Mouse (Mus musculus): ENCODE data around the gene Espl1. TPM values are rescaled to one million over a fixed set of nuclear protein-coding genes. Genes with fewer than 3 reads are reported as not detected.
A peak's percentile ranks its signal among the peaks of the same experiment; 100 is the strongest.

Espl1 gene
- polyA plus RNA-seq, 1 experiment from 2014 or later: 2.8 TPM

DNA sequence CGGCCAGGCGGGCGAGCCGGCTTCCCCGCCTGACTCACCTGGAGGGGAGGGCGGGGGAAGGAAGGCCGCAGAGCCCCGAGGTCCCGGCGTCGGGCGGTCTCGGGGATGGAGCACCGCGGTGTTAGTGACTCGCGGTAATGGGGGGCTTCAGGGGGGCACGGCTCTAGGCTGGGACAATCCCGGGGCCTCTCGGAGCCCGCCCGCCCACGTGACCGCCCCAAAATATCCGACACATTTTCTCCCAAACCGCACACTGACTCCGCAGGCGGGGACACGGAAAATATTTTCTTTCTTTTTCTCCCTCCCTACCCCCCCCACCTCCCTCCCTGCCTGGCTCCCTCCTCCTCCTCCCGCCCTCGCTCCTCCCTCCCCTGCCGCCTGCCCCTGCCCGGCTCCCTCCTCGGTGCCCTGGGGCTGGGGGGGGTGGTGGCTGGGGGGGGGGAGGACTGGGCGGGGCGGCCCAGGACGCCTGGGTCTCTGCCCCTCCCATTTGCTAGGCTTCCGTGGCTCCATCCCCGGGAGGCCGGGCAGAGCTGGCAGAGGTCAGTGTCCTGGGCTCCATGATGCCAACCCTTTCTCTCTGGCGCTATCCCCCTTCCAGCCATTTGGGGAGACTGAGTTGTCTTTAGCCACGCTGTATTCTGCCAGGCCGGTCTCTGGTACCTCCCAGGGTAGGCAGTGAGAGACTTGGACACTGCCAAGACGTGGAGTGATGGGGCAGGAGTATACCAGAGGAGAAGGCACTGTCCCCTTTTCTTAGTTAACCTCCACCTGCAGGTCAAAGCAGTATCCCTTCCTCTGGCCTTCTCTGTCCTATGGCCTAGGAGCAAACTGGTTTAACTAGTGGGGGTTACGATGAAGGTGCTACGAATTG is 38.6 kb upstream of the Espl1 start, which contains the start of gene Rarg:
Gene Rarg (minus strand): TSS at position 316 of the 874 bp plus-strand sequence.
- peak within 1 kb of the TSS; percentile 97 for H3K4me2 ChIP-seq
- peaks cover 25% of the 10 kb centered on the region for H3K27me3 ChIP-seq (replicated peaks)
- H3K27ac ChIP-seq (replicated peaks): peak within 1 kb of the TSS; percentile 37; the same call in 1 of the 2 replicates
- ATAC-seq (ENCODE audit: low FRiP score): peak; percentile 39
- H3K9ac ChIP-seq (replicated peaks): peak within 1 kb of the TSS; percentile 60
- peak within 1 kb of the TSS; percentile 55 for H3K4me3 ChIP-seq (replicated peaks)
- no peaks in the 10 kb centered on the region for H3K9me3 ChIP-seq (replicated peaks)
- 1% methylated on average over 40 of the region's 46 CpGs for WGBS
- H3K4me1 ChIP-seq: peaks cover 26% of the 10 kb centered on the region
- no peaks in the 10 kb centered on the region for H3K36me3 ChIP-seq

DNA sequence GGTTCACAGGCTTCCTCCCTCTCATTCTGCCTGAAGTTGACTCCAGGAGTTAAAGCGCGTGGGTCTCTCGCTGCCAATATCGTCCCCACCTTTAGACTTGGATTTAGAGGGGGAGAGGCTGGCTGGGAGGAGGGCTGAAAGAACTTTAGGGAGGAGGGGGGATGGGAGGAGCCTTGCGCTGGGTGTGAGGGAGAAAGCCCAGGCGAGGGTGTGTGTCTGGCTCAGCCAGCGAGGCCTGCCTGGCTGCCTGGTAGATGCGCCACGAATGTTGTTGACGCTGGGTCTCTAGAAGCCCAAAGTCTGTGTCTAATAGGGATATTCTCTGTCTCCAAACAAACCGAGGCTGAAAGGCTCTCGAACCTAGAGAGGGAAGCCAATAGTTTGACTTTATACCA is 38.0 kb upstream of the Espl1 start:
- Histone ChIP-seq H3K4me3 (replicated peaks) (peak overlapping the region; percentile 55), H3K27me3 (replicated peaks) (peaks cover 24% of the 10 kb centered on the region), H3K9ac (replicated peaks) (no peak overlapping the region; the same call in 1 of the 2 replicates), H3K27ac (replicated peaks) (no peak overlapping the region; the same call in 1 of the 2 replicates), H3K4me1 (peaks cover 26% of the 10 kb centered on the region), H3K9me3 (replicated peaks) (no peaks in the 10 kb centered on the region), H3K4me2 (peak overlapping the region; percentile 97), H3K36me3 (no peaks in the 10 kb centered on the region)
- 0 out of 2 replicates have a peak, but pooled peaks have one; percentile 18 for ATAC-seq (ENCODE audit: low FRiP score)
- 12% methylated on average over 12 of the region's 12 CpGs for WGBS

DNA sequence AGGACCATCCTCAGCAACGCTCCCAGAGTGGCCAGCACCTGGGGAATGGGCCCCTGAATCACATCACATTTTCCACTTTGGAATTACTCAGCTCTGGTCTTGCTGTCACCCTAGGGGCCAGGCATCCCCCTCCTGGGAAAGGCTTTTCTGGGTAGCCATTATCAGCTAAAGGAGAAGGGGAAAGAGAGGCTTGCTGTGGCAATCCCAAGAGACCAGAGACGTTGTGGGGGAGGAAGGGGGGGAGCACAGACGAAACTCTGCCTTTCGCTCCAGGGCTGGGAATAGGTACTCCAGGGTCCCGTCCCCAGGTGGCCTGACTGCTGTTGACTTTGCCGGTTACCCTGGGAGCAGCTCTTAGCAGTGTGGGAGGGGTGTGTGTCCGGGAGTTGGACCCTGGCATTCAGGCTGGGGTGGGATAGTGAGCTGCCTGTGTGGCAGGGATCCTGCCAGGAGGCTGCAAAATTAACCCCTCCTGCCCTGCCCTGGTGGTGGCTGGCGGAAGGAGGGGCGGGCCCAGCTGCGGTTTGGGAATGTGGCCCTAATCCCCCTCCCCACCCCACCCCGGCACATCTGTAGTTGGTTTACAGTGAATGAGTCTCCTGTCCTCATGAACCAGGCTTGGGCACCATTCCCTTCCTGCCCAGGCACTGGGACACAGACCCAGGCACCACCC is 37.3 kb upstream of the Espl1 start:
- Histone ChIP-seq H3K4me2 (peak overlapping the region; percentile 97), H3K36me3 (no peaks in the 10 kb centered on the region), H3K9ac (replicated peaks) (no peak overlapping the region), H3K4me3 (replicated peaks) (no peak overlapping the region), H3K4me1 (peaks cover 26% of the 10 kb centered on the region), H3K27me3 (replicated peaks) (peaks cover 24% of the 10 kb centered on the region), H3K27ac (replicated peaks) (no peak overlapping the region; the same call in 1 of the 2 replicates), H3K9me3 (replicated peaks) (no peaks in the 10 kb centered on the region)
- 21% methylated on average over 11 of the region's 11 CpGs for WGBS
- no peak for ATAC-seq (ENCODE audit: low FRiP score)

DNA sequence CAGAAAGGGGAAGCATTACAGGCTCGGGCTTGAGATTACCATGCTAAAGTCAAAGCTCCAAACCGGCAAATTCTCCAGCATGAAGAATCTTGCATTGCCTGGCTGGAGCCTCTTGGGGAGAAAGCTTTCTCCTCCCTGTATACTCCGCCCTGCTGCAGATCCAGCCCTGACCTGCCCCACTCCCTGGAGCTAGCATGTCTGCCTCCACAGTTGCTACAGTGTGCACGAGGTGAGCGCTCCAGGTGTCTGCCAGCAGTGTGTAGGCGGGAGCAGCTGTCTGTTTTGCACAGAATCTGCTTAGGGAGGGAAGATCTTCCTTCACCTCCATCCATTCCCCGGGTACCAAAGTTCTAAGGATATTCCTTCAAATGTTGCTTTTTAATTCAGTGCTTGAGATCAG is 33.5 kb upstream of the Espl1 start:
- peaks cover 14% of the 10 kb centered on the region for H3K4me1 ChIP-seq
- H3K27ac ChIP-seq (replicated peaks): no peak overlapping the region
- no peak overlapping the region for H3K4me3 ChIP-seq (replicated peaks)
- no peak overlapping the region for H3K9ac ChIP-seq (replicated peaks)
- peaks cover 15% of the 10 kb centered on the region for H3K27me3 ChIP-seq (replicated peaks)
- no peak for ATAC-seq (ENCODE audit: low FRiP score)
- 64% methylated on average over 7 of the region's 7 CpGs for WGBS
- H3K4me2 ChIP-seq: no peak overlapping the region
- no peaks in the 10 kb centered on the region for H3K36me3 ChIP-seq
- no peaks in the 10 kb centered on the region for H3K9me3 ChIP-seq (replicated peaks)

DNA sequence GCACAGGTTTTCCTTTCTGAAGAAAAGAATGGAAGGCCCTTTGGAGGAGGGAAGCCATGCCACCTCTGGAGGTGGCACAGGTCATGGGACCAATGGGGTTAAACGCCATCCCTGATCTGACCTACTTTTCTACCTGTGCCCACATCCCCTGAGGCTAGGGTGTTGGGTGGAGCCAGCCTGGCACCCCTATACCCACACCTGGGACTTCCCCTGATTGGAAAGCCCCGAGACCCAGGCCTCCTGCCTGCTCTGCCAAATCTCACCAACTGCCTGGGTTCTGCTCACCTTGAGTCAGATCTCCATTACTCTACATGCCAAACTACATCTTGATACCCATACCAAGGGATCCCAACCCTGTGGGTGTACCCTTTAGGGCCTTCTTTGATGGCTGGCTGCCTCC is 33.0 kb upstream of the Espl1 start:
- Histone ChIP-seq H3K36me3 (no peaks in the 10 kb centered on the region), H3K9me3 (replicated peaks) (no peaks in the 10 kb centered on the region), H3K4me1 (peaks cover 9% of the 10 kb centered on the region), H3K27me3 (replicated peaks) (peaks cover 12% of the 10 kb centered on the region), H3K4me3 (replicated peaks) (no peak overlapping the region), H3K9ac (replicated peaks) (no peak overlapping the region), H3K27ac (replicated peaks) (no peak overlapping the region), H3K4me2 (no peak overlapping the region)
- no peak for ATAC-seq (ENCODE audit: low FRiP score)
- WGBS: 88% methylated on average over 2 of the region's 2 CpGs

DNA sequence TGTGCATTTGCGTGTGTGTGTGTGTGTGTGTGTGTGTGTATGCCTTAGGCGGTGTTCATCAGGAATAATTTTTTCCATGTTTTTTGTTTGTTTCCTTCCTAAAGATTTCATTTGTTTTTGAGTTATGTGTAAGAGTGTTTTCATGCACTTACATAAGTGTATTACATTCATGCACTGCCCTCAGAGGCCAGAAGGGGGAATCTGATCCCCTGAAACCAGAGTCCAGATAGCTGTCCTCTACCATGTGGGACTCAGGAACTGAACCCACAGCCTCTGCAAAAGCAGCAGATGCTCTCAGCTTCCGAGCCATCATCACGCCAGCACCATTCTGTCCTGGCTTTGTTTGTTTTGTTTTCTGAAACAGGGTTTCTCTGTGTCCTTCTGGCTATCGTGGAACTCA is 30.5 kb upstream of the Espl1 start:
- WGBS: 94% methylated on average over 5 of the region's 5 CpGs
- H3K4me3 ChIP-seq (replicated peaks): no peak overlapping the region
- no peaks in the 10 kb centered on the region for H3K36me3 ChIP-seq
- H3K9me3 ChIP-seq (replicated peaks): no peaks in the 10 kb centered on the region
- H3K9ac ChIP-seq (replicated peaks): no peak overlapping the region
- peaks cover 1% of the 10 kb centered on the region; the same call in 1 of the 2 replicates for H3K4me1 ChIP-seq
- peaks cover 9% of the 10 kb centered on the region for H3K27me3 ChIP-seq (replicated peaks)
- no peak for ATAC-seq (ENCODE audit: low FRiP score)
- H3K4me2 ChIP-seq: no peak overlapping the region
- no peak overlapping the region for H3K27ac ChIP-seq (replicated peaks)

DNA sequence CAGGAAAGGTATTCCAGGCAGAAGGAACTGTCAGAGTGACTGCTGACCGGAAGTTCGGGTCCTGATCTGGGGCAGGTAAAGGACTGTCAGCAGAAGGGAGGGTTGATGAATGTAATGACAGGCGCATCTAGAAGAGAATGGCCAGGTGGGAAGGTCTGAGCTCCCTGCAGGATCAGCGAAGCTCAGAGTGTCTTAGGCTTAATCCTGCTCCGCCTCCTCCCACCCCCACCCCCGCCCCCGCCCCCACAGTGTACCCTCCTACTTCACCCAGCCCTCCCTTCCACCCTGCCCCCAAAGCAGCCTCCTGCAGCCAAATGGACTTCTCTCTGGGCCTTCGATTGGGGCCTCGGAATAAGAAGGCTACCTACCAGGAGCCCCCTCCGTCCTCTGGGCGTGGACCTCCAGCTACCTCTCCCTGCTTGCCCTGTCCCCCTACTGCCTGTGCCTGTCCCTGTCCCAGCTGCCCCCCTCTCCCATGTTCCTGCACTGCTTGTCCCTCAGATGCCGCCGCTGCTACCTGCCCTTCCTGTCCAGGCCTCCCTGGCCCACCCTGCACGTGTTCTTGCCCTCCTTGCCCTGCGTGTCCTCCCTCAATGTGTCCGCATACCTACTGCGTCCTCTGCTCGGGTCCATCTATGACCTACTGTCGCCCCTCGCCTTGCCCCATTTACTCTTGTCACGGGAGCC is 25.6 kb upstream of the Espl1 start, which contains the start of gene Gm9918:
Gene Gm9918 (plus strand): TSS at position 290 of the 687 bp plus-strand sequence.
- Histone ChIP-seq H3K36me3 (no peaks in the 10 kb centered on the region), H3K4me2 (peak within 1 kb of the TSS; percentile 33), H3K27ac (replicated peaks) (no peak within 1 kb of the TSS), H3K4me3 (replicated peaks) (no peak within 1 kb of the TSS), H3K9me3 (replicated peaks) (no peaks in the 10 kb centered on the region), H3K9ac (replicated peaks) (no peak within 1 kb of the TSS; the same call in 1 of the 2 replicates), H3K27me3 (replicated peaks) (peaks cover 16% of the 10 kb centered on the region), H3K4me1 (peaks cover 5% of the 10 kb centered on the region; the same call in 1 of the 2 replicates)
- no peak for ATAC-seq (ENCODE audit: low FRiP score)
- WGBS: 14% methylated on average over 21 of the region's 21 CpGs

DNA sequence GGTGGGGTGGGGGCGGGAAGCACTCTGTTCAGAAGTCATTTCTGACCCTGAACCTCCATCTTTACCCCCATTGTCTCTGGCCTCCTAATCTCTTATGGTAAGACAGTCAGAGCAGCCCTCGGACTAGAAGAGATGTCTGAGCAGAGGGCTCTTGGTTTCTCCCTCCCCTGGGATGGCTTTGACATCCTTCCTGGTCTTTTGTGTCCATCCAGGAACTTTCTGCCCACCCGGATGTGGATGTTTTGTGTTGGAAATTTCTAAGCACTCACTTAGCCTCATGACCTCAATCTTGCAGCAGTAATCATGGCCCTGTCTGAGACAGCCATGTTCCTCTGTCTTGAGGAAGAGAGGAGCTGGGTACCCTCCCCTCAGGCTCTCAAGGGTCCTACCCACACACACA is 24.6 kb upstream of the Espl1 start:
- WGBS: 32% methylated on average over 3 of the region's 3 CpGs
- no peaks in the 10 kb centered on the region for H3K9me3 ChIP-seq (replicated peaks)
- H3K4me3 ChIP-seq (replicated peaks): no peak overlapping the region
- H3K27me3 ChIP-seq (replicated peaks): peaks cover 16% of the 10 kb centered on the region
- no peak overlapping the region for H3K4me2 ChIP-seq
- no peak overlapping the region for H3K27ac ChIP-seq (replicated peaks)
- no peaks in the 10 kb centered on the region for H3K36me3 ChIP-seq
- H3K9ac ChIP-seq (replicated peaks): no peak overlapping the region
- ATAC-seq (ENCODE audit: low FRiP score): no peak
- H3K4me1 ChIP-seq: peaks cover 5% of the 10 kb centered on the region; the same call in 1 of the 2 replicates

DNA sequence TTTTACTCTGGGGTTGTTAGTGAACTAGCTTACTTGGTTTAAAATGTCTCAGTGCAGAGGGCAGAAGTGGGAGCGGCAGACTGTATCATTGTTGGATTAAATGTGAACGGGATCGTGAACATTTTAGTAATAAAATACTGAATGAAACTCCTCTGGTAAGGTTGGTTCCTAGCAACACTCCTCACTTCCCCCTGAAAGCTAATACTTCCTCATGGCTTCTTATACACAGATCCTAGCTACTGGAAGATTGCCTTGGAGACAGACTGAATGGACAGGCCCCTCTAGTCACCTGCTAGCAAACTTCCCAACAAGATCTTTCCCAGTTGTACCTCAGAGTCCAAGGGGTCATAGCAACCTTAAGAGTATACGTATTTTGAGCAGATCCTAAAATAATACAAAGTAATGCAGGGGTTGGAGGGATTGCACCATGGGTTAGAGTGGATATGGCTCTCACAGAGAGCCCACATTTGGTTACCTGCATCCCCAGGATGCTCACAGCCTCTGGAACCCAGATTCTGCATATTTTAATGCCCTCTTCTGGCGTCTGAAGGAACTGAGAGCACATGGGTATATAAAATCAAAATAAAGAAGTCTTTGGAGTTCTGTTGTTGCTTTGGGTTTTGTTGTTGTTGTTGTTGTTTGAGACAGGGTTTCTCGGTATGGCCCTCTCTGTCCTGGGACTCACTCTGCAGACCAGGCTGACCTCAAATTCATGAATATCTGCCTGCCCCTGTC is 21.9 kb upstream of the Espl1 start:
- no peak overlapping the region for H3K27ac ChIP-seq (replicated peaks)
- H3K4me1 ChIP-seq: peaks cover 10% of the 10 kb centered on the region
- 80% methylated on average over 6 of the region's 6 CpGs for WGBS
- H3K4me3 ChIP-seq (replicated peaks): no peak overlapping the region
- peaks cover 16% of the 10 kb centered on the region for H3K27me3 ChIP-seq (replicated peaks)
- no peaks in the 10 kb centered on the region for H3K36me3 ChIP-seq
- H3K9ac ChIP-seq (replicated peaks): no peak overlapping the region
- H3K9me3 ChIP-seq (replicated peaks): no peaks in the 10 kb centered on the region
- no peak overlapping the region for H3K4me2 ChIP-seq
- no peak for ATAC-seq (ENCODE audit: low FRiP score)

DNA sequence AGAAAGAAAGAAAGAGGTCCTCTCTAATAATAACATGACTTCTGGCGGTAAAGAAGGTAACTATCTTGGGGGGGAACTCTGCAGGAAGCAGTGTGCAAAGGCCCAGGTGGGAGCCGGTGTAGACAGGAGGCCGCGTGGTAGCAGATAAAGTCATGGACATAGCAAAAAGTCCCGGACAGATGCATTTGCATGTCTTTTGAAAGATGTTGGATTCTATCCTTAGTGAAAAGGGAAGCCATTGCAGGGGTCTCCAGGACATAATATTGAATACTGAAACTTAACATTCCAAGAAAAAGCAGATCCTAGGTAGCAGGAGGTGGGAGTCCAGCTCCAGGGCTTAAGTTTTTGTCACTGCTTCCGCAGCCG is 17.4 kb upstream of the Espl1 start:
- peaks cover 21% of the 10 kb centered on the region for H3K36me3 ChIP-seq
- 33% methylated on average over 7 of the region's 7 CpGs for WGBS
- no peaks in the 10 kb centered on the region for H3K27me3 ChIP-seq (replicated peaks)
- peak overlapping the region; percentile 62 for H3K9ac ChIP-seq (replicated peaks)
- ATAC-seq (ENCODE audit: low FRiP score): no peak
- H3K4me2 ChIP-seq: peak overlapping the region; percentile 95
- peak overlapping the region; percentile 90 for H3K27ac ChIP-seq (replicated peaks)
- H3K4me1 ChIP-seq: peaks cover 26% of the 10 kb centered on the region
- H3K4me3 ChIP-seq (replicated peaks): peak overlapping the region; percentile 79
- no peaks in the 10 kb centered on the region for H3K9me3 ChIP-seq (replicated peaks)

All from neural tube, embryonic 15.5 days (tissue).